Mouse (Mus musculus) layer of hippocampus, adult 9-11 months (tissue): ENCODE data around the gene Rabggta.

ENCODE experiments used
- DNase-seq: peaks from one replicate; pipeline ENCODE4 v3.0.0; 2022

Rabggta gene

DNA sequence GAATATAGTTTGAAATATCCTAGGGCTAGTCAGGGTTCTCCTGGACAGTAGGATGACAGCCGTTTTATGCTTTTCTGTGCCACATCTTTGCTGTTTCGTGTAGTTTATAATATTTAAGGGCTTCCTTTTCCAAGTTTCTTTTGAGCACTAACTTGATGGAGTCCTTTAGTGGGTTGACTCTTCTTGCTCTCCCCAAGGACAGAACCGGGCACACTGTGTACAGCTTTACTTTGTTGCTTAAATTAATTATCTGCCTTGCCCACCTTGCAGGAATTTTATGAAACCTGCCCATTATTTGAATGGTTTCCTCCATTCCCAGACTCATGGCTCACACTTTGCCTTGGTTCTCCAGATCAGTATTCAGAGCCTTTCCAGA is 40.0 kb downstream of the Rabggta start:
- no peak for DNase-seq

DNA sequence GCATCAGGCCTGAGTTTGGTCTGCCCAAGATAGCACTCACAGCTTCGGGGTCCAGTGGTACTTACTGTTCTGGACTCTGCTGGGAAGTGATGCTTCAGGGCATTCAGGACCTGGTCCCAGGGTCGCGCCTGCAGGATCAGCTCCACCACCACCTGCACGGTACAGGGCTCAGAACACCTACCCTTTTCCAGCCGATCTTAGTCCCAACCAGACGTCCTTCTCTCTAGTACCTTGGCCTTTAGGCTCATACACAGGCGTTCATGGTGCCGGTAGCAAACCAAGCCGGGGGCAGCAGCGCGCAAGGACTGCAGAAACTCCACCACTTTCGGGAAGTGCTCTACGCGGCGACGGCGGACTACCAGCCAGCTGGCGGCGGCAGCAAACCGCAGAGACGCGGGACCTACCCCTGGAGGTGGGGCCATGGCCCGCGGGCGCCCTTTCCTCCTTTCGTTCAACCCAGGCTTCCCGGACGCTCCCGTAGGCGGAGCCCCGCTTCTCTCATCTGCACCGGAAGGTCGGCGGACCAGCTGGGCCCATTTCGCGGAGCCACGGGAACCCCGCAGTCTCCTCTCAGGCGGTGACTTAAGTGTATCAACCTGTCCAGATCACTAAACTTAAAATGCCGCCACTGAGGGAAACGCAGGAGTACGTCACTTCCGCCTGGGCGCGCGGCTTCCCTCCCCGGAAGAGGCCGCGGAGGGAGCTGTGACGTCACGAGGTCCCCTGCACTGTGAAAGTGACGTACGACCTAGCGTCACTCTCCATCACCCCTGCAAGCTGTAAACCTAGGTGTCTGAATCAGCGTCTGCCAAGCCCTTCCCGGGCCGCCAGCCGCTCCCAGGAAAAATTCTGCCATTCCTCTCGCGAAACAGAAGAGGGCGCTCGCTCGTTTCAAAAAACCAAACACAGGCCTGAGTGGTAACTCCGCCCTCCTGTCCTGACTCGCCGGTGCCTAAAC is 40.6 kb downstream of the Rabggta start, which contains the start of gene Tinf2:
Gene Tinf2, minus strand, starts transcription at position 661 of the 958 bp plus-strand sequence.
- DNase-seq, result peak; percentile 97

DNA sequence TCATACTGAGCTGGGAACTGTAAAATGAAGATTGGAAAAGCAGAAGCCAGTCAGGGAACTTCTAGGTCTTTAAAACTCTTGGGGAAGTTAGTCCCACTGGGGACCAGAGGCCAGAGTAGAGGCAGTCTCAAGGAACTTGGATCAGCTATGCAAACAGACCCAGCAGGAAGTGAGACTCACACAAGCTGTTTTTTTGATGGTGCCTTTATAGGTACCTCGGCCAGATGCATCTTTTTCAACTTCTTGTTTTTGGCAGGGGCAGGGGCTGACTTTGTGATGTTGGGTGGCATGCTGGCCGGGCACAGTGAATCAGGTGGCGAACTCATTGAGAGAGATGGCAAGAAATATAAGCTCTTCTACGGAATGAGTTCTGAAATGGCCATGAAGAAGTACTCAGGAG is 44.4 kb downstream of the Rabggta start:
- peak; percentile 26 for DNase-seq

DNA sequence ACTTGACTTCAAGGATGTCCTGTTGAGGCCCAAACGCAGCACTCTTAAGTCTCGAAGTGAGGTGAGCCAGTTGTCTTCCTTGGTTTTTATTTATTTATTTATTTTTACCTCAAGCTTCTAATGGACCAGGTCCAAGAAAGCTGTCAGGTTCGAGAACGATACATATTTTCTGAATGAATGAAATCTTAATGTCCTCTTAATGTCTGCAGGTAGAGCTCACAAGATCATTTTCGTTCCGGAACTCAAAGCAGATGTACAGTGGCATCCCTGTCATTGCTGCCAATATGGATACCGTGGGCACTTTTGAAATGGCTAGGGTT is 49.4 kb downstream of the Rabggta start:
- DNase-seq, result no peak

DNA sequence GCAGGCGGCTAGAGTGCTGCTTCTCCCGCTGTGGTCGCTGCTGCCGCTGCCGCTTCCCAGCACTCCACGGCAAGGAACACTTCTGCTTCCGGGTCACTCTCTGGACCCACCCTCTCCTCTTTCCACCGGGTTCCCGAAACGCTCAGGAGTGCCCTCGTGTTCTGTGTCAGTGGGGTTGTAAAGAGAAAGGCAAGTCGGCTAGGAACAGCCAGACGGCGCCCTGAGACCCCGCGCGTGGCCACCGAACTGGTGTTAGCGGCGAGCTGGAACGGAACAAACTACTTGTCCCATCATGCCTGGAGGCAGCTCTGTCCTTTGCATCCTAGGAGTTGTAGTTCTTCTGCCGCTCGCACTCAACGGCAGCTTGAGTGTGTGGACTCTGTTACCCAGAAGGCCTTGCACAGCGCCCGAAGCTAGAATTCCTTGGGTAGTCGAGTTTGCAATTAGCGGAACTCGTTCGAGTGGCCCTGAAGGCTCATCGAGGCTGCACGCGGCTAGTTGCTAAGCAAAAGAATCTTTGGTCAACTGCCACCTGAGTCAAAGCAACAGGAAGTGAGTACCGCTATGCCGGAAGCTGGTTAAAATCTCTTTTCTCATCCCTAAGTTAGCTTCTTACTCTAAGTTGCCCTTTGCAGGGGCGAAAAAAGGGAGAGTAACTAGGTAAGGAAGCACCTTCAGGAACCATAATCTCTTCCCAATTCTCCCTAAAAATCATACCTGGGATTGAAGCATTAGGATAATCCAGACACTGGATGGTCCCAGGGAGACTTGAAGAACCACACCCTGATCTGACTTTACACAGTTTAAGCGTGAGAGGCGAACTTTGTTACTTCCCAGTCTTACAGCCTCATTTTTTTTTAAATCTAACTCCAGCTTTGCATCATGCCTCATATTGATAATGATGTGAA is 50.0 kb downstream of the Rabggta start, which contains the start of the genes Gmpr2 and Nedd8:
Gene Gmpr2, plus strand, starts transcription at position 109 of the 908 bp plus-strand sequence.
Gene Nedd8, minus strand, starts transcription at position 292 of the 908 bp plus-strand sequence.
- peak; percentile 97 for DNase-seq

DNA sequence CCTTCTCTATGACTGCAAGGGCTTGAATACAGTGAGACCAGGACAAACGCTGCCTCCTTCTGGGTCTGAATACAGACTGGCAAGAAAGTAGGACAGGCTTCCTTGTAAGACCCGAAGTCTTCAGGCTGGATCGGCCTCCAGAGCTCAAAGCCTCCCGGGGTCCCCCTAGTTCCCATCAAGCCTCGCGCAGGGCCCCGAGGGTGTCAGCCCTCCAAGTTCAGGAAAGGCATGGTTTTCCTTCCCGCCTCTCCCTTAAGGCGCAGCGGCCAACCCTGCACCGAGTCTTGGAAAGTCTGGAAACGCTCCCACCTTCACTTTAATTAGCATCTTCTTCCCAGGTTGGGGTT is 50.6 kb downstream of the Rabggta start:
- no peak for DNase-seq
